Mouse (Mus musculus) liver, postnatal 0 days (tissue): ENCODE results near the gene Cflar.

Source experiments
- CTCF ChIP-seq: sonication (generic); IDR thresholded peaks from 2 replicates; pipeline ENCODE4 v1.5.1; 2016; ENCODE audit warnings: antibody characterized with exemption, low read depth
- EP300 ChIP-seq: IDR thresholded peaks from 2 replicates; pipeline ENCODE4 v1.6.1; 2016; ENCODE audit warnings: antibody characterized with exemption, low read depth, mild to moderate bottlenecking

DNA sequence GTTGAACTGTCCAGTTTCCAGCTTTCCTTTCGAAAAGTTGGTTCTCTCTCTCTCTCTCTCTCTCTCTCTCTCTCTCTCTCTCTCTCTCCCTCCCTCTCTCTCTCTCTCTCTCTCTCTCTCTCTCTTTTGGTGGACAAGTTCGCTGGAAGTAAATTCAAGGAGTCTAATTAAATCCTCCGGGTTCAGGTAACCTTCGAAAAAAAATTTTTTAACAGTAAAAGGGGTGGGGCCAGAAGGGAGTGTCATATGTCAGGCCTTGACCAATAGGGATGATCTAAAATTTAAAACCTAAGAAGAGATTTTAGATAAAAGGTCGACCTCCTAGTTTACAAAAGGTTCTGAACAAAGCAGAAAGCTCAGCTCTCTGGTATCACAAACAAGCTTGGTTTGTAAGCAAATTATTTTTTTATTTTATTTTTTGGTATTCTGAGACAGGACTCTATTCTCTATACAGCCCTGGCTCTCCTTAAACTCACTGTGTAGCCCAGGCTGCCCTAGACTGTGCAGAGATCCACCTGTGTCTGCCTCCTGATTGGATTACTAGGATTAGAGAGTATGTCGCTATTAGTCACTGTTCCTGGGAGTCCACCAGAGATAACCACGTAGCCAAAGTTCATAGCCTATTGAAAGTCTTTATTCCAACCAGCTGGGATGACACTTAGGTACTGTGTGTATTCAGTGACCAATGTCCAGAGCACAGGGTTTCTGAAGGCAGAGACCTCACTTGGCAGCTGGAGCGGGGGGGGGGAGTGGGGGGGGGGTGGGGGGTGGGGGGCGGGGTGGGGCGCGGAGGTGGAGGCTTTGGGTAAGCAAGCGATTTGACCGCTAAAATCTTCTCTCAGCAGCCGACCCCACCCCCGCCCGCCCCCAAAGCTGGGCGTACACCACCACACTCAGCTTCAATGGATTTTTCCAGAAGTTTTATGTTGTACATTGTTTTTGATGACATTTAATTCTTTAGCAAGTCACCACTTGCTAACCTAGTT is 1.1 kb downstream of the Cflar start:
- no peak for TF ChIP-seq CTCF
- TF ChIP-seq EP300: peak; percentile 28; the same call in 1 of the 2 replicates
